Mouse (Mus musculus): ENCODE data around the gene Pip4k2a. TPM values are rescaled to one million over a fixed set of nuclear protein-coding genes. Genes with fewer than 3 reads are reported as not detected.

Gene Pip4k2a
- total and polyA plus RNA-seq, 3 experiments, result 33.9 to 102 (median 72.3) TPM

- TF ChIP-seq GATA1 (IDR thresholded peaks at IDR 0.05; ENCODE audit: borderline replicate concordance, low read length) (no peak), POLR2AphosphoS5 (IDR thresholded peaks at IDR 0.05; ENCODE audit: insufficient replicate concordance, low read depth, low read length) (no peak), CTCF (IDR thresholded peaks at IDR 0.05; ENCODE audit: low read depth, low read length) (no peak), TAL1 (conservative IDR thresholded peaks at IDR 0.05; ENCODE audit: low read depth, low read length) (no peak), GATA2 (IDR thresholded peaks at IDR 0.05; ENCODE audit: borderline replicate concordance, low read depth, low read length) (no peak)
- ATAC-seq (ENCODE audit: extremely low read depth, insufficient number of reproducible peaks, low FRiP score, poor library complexity, severe bottlenecking), result no peak
- peaks cover 69% of the 10 kb centered on the region for H3K4me1 ChIP-seq (ENCODE audit: insufficient read depth, low read depth, low read length)
- H3K27me3 ChIP-seq (ENCODE audit: insufficient read depth, low read length), result no peaks in the 10 kb centered on the region
- peaks cover 45% of the 10 kb centered on the region for H3K36me3 ChIP-seq (replicated peaks)
- no peak overlapping the region for H3K4me3 ChIP-seq (ENCODE audit: low read depth, low read length)
- H3K9me3 ChIP-seq (replicated peaks), result no peaks in the 10 kb centered on the region
- DNase-seq (ENCODE audit: low spot score), result no peak
Observed at GRCm38 (mm10) chr2:18916042-18916407, 81.9 kb downstream of the Pip4k2a start.

GRCm38 (mm10) chr2:18915372-18916041 is 82.4 kb downstream of the Pip4k2a start:
- DNase-seq (ENCODE audit: low spot score) (no peak), ATAC-seq (ENCODE audit: extremely low read depth, insufficient number of reproducible peaks, low FRiP score, poor library complexity, severe bottlenecking) (no peak)
- TF ChIP-seq POLR2AphosphoS5 (IDR thresholded peaks at IDR 0.05; ENCODE audit: insufficient replicate concordance, low read depth, low read length) (no peak), GATA1 (IDR thresholded peaks at IDR 0.05; ENCODE audit: borderline replicate concordance, low read length) (no peak), CTCF (IDR thresholded peaks at IDR 0.05; ENCODE audit: low read depth, low read length) (no peak), TAL1 (conservative IDR thresholded peaks at IDR 0.05; ENCODE audit: low read depth, low read length) (no peak), GATA2 (IDR thresholded peaks at IDR 0.05; ENCODE audit: borderline replicate concordance, low read depth, low read length) (no peak)
- H3K27me3 ChIP-seq (ENCODE audit: insufficient read depth, low read length), result no peaks in the 10 kb centered on the region
- H3K9me3 ChIP-seq (replicated peaks), result no peaks in the 10 kb centered on the region
- peaks cover 49% of the 10 kb centered on the region for H3K36me3 ChIP-seq (replicated peaks)
- no peak overlapping the region for H3K4me3 ChIP-seq (ENCODE audit: low read depth, low read length)
- peaks cover 71% of the 10 kb centered on the region for H3K4me1 ChIP-seq (ENCODE audit: insufficient read depth, low read depth, low read length)

GRCm38 (mm10) chr2:18914750-18915149 is 83.2 kb downstream of the Pip4k2a start:
- DNase-seq (ENCODE audit: low spot score), result no peak
- no peak for ATAC-seq (ENCODE audit: extremely low read depth, insufficient number of reproducible peaks, low FRiP score, poor library complexity, severe bottlenecking)
- TF ChIP-seq POLR2AphosphoS5 (IDR thresholded peaks at IDR 0.05; ENCODE audit: insufficient replicate concordance, low read depth, low read length), result no peak
- TF ChIP-seq GATA2 (IDR thresholded peaks at IDR 0.05; ENCODE audit: borderline replicate concordance, low read depth, low read length), result no peak
- Histone ChIP-seq H3K4me3 (ENCODE audit: low read depth, low read length) (no peak overlapping the region), H3K4me1 (ENCODE audit: insufficient read depth, low read depth, low read length) (peaks cover 70% of the 10 kb centered on the region), H3K36me3 (replicated peaks) (peaks cover 50% of the 10 kb centered on the region), H3K27me3 (ENCODE audit: insufficient read depth, low read length) (no peaks in the 10 kb centered on the region), H3K9me3 (replicated peaks) (no peaks in the 10 kb centered on the region)

GRCm38 (mm10) chr2:18913642-18914041 is 84.3 kb downstream of the Pip4k2a start:
- TF ChIP-seq CTCF (IDR thresholded peaks at IDR 0.05; ENCODE audit: low read depth, low read length), result no peak
- no peak for TF ChIP-seq GATA2 (IDR thresholded peaks at IDR 0.05; ENCODE audit: borderline replicate concordance, low read depth, low read length)
- TF ChIP-seq GATA1 (IDR thresholded peaks at IDR 0.05; ENCODE audit: borderline replicate concordance, low read length), result no peak
- TF ChIP-seq POLR2AphosphoS5 (IDR thresholded peaks at IDR 0.05; ENCODE audit: insufficient replicate concordance, low read depth, low read length), result no peak
- no peak for TF ChIP-seq TAL1 (conservative IDR thresholded peaks at IDR 0.05; ENCODE audit: low read depth, low read length)
- Histone ChIP-seq H3K36me3 (replicated peaks) (peaks cover 54% of the 10 kb centered on the region), H3K9me3 (replicated peaks) (no peaks in the 10 kb centered on the region), H3K27me3 (ENCODE audit: insufficient read depth, low read length) (no peaks in the 10 kb centered on the region), H3K4me1 (ENCODE audit: insufficient read depth, low read depth, low read length) (peaks cover 67% of the 10 kb centered on the region), H3K4me3 (ENCODE audit: low read depth, low read length) (no peak overlapping the region)
- DNase-seq (ENCODE audit: low spot score) (no peak), ATAC-seq (ENCODE audit: extremely low read depth, insufficient number of reproducible peaks, low FRiP score, poor library complexity, severe bottlenecking) (no peak)

- no peak overlapping the region for H3K4me3 ChIP-seq (ENCODE audit: low read depth, low read length)
- TF ChIP-seq GATA2 (IDR thresholded peaks at IDR 0.05; ENCODE audit: borderline replicate concordance, low read depth, low read length) (no peak), CTCF (IDR thresholded peaks at IDR 0.05; ENCODE audit: low read depth, low read length) (no peak), TAL1 (conservative IDR thresholded peaks at IDR 0.05; ENCODE audit: low read depth, low read length) (no peak), POLR2AphosphoS5 (IDR thresholded peaks at IDR 0.05; ENCODE audit: insufficient replicate concordance, low read depth, low read length) (no peak), GATA1 (IDR thresholded peaks at IDR 0.05; ENCODE audit: borderline replicate concordance, low read length) (no peak)
- H3K27me3 ChIP-seq (ENCODE audit: insufficient read depth, low read length), result no peaks in the 10 kb centered on the region
- H3K9me3 ChIP-seq (replicated peaks), result no peaks in the 10 kb centered on the region
- peaks cover 57% of the 10 kb centered on the region for H3K4me1 ChIP-seq (ENCODE audit: insufficient read depth, low read depth, low read length)
- no peak for ATAC-seq (ENCODE audit: extremely low read depth, insufficient number of reproducible peaks, low FRiP score, poor library complexity, severe bottlenecking)
- DNase-seq (ENCODE audit: low spot score), result no peak
- peaks cover 66% of the 10 kb centered on the region for H3K36me3 ChIP-seq (replicated peaks)
Observed at GRCm38 (mm10) chr2:18911251-18911934, 86.5 kb downstream of the Pip4k2a start.

GRCm38 (mm10) chr2:18910209-18910608 is 87.7 kb downstream of the Pip4k2a start:
- Histone ChIP-seq H3K36me3 (replicated peaks) (peaks cover 70% of the 10 kb centered on the region), H3K4me1 (ENCODE audit: insufficient read depth, low read depth, low read length) (peaks cover 55% of the 10 kb centered on the region), H3K27me3 (ENCODE audit: insufficient read depth, low read length) (no peaks in the 10 kb centered on the region), H3K9me3 (replicated peaks) (no peaks in the 10 kb centered on the region), H3K4me3 (ENCODE audit: low read depth, low read length) (no peak overlapping the region)
- TF ChIP-seq GATA2 (IDR thresholded peaks at IDR 0.05; ENCODE audit: borderline replicate concordance, low read depth, low read length) (no peak), CTCF (IDR thresholded peaks at IDR 0.05; ENCODE audit: low read depth, low read length) (no peak), GATA1 (IDR thresholded peaks at IDR 0.05; ENCODE audit: borderline replicate concordance, low read length) (no peak), POLR2AphosphoS5 (IDR thresholded peaks at IDR 0.05; ENCODE audit: insufficient replicate concordance, low read depth, low read length) (no peak), TAL1 (conservative IDR thresholded peaks at IDR 0.05; ENCODE audit: low read depth, low read length) (no peak)
- DNase-seq (ENCODE audit: low spot score) (no peak), ATAC-seq (ENCODE audit: extremely low read depth, insufficient number of reproducible peaks, low FRiP score, poor library complexity, severe bottlenecking) (no peak)

Data from G1E (cell line).